10 mouse cellular contexts compared by ENCODE assay signal in the genomic region with DNA sequence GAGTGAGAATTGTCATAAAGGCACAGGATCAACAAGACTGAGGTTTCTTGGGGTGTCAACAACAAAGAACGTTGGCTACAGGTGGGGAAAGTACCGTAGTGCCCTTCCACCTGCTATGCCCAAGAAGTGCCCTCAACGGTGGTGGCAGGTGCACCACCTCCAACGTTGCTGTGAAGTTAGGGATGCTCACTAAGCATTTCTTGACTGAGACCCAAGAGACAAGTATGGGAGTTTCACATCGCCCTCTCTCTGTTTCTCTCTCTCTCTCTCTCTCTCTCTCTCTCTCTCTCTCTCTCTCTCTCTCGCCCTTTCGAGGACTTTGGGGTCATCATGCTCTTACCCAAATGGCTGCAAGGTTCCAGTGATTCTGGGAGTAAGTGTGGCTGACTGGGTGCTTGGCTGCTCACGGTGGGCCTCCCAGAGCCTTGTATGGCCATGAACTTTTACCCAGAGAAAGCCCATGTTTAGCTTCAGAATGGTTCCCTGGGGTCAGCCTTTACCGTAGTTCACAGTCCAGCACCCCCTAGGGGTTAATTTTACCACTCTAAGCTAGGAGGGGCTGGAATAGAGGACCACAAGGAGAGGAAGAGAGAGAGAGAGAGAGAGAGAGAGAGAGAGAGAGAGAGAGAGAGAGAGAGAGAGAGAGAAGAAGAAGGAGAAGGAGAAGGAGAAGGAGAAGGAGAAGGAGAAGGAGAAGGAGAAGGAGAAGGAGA.
DNase-seq lines count a peak whose midpoint lies in the region; ATAC-seq and TF ChIP-seq lines count a peak whose summit lies in the region.
"Had no signal": no experiment of that assay in that cellular context is flagged by ENCODE, and none has a peak within 500 bp of the region (broad histone marks: within the 10 kb centered on the region; RNA-seq: fewer than 3 reads in every experiment).

No protein-coding gene starts in this region.

- H3K9ac ChIP-seq in heart, embryonic 13.5 days: no peak overlapping the region
- H3K9ac ChIP-seq in stomach, embryonic 15.5 days: no peak overlapping the region

- no peak overlapping the region for H3K4me3 ChIP-seq in heart, embryonic 13.5 days
- H3K4me3 ChIP-seq in embryonic fibroblast, embryonic 13.5 days (ENCODE audit: insufficient read depth, low read length): no peak overlapping the region
- H3K4me3 ChIP-seq in stomach, embryonic 15.5 days (replicated peaks): no peak overlapping the region

- H3K9me3 ChIP-seq in heart, embryonic 13.5 days: no peaks in the 10 kb centered on the region
- H3K9me3 ChIP-seq in stomach, embryonic 15.5 days: no peaks in the 10 kb centered on the region

- no peaks in the 10 kb centered on the region for H3K36me3 ChIP-seq in heart, embryonic 13.5 days
- no peaks in the 10 kb centered on the region for H3K36me3 ChIP-seq in stomach, embryonic 15.5 days

- no peak for TF ChIP-seq CTCF in embryonic fibroblast, embryonic 13.5 days (IDR thresholded peaks at IDR 0.05; ENCODE audit: borderline replicate concordance, insufficient read depth, low read length)

- no peak for TF ChIP-seq POLR2A in embryonic fibroblast, embryonic 13.5 days (IDR thresholded peaks at IDR 0.05; ENCODE audit: low read depth, low read length)

- 73% methylated on average over 9 of the region's 9 CpGs for WGBS in heart, embryonic 13.5 days
- WGBS in stomach, embryonic 15.5 days: 71% methylated on average over 9 of the region's 9 CpGs

- H3K4me2 ChIP-seq in heart, embryonic 13.5 days: peak overlapping the region; percentile 78
- no peak overlapping the region for H3K4me2 ChIP-seq in stomach, embryonic 15.5 days

- H3K27ac ChIP-seq in heart, embryonic 13.5 days (replicated peaks): peak overlapping the region; percentile 78
- H3K27ac ChIP-seq in embryonic fibroblast, embryonic 13.5 days (ENCODE audit: insufficient read depth, low read length): peak overlapping the region; percentile 65; the same call in 1 of the 2 replicates
- H3K27ac ChIP-seq in stomach, embryonic 15.5 days: 0 out of 2 replicates have a peak overlapping the region, but pooled peaks have one; percentile 76
- H3K27ac ChIP-seq: heart, adult 2 months; left cerebral cortex, adult 2 months had no signal

- peaks cover 18% of the 10 kb centered on the region for H3K4me1 ChIP-seq in heart, embryonic 13.5 days
- H3K4me1 ChIP-seq in embryonic fibroblast, embryonic 13.5 days (ENCODE audit: control insufficient read depth, insufficient read depth, low read length): no peaks in the 10 kb centered on the region; the same call in 1 of the 2 replicates
- peaks cover 10% of the 10 kb centered on the region for H3K4me1 ChIP-seq in stomach, embryonic 15.5 days

- H3K27me3 ChIP-seq in heart, embryonic 13.5 days (replicated peaks): peaks cover 29% of the 10 kb centered on the region
- no peaks in the 10 kb centered on the region for H3K27me3 ChIP-seq in stomach, embryonic 15.5 days (replicated peaks)

- no peak for DNase-seq in heart, postnatal 36 days
- DNase-seq in spleen, postnatal 36 days (ENCODE audit: low spot score in 2 of 2): peak; percentile 19 to 36
- no peak for DNase-seq in spleen, postnatal 14 days (ENCODE audit: low spot score in 2 of 2)
- DNase-seq in frontal cortex, postnatal 25 days (ENCODE audit: low spot score in 2 of 2): no peak
- DNase-seq in adrenal gland, adult 8-10 months: no peak

- intact Hi-C loops in heart, postnatal 36 days (cut with DNase I): no loop called here

- no peak for ATAC-seq in heart, embryonic 13.5 days (ENCODE audit: extremely low read depth, insufficient number of reproducible peaks, low FRiP score, low TSS enrichment)
- ATAC-seq in stomach, embryonic 15.5 days (ENCODE audit: insufficient read depth, low FRiP score, low read depth): no peak

Comparison
In these comparisons a context has a peak if more than half of its experiments do, and no peak if none do; other contexts are left out.
1. DNase-seq: peak in spleen, postnatal 36 days (2 of 2); none in heart, postnatal 36 days (0 of 2), spleen, postnatal 14 days (0 of 2), frontal cortex, postnatal 25 days (0 of 2) and adrenal gland, adult 8-10 months (single experiment).
2. Peak in every context shown above with its lines, with median percentiles within 50 percentile points of each other: H3K27ac ChIP-seq.